Mouse (Mus musculus): ENCODE measurements around the gene Dlg2.

DNA sequence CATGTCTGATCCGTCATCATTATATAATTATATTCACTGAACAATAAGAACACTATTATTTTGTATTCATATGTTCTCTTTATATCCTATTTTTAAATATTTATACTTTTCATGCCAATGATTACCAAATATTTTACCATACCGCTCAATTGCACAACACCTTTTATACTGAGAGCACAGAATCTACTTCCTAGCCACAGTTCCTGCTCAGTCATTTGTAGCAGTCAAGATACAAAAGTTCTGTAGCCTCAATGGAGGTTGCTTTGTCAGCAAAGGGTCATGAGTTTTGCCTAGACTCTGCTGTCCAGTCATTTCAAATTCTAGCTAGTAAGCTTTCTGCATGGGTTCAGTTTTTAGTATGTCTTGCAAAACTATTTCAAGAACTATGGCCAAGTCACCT, 6.1 kb downstream of the Dlg2 start:
- no peak for TF ChIP-seq CTCF (IDR thresholded peaks at IDR 0.05; ENCODE audit: low read depth, low read length)
- TF ChIP-seq POLR2A (IDR thresholded peaks at IDR 0.05; ENCODE audit: insufficient read depth, low read length): no peak
- TF ChIP-seq EP300 (IDR thresholded peaks at IDR 0.05; ENCODE audit: insufficient read depth, low read depth, low read length): no peak

Data from ES-Bruce4 (cell line).